In genomic region chr12:111474893-111475643, GRCm38 (mm10) we compare ENCODE assay signal across 8 mouse cellular contexts. TPM values are rescaled to one million over a fixed set of nuclear protein-coding genes. Genes with fewer than 3 reads are reported as not detected.
A peak's percentile ranks its signal among the peaks of the same experiment; 100 is the strongest.
DNase-seq lines count a peak whose midpoint lies in the region; ATAC-seq and TF ChIP-seq lines count a peak whose summit lies in the region.

No protein-coding gene starts in this region.

- no peak for TF ChIP-seq EP300 in ES-Bruce4 (IDR thresholded peaks at IDR 0.05; ENCODE audit: insufficient read depth, low read depth, low read length)

- ATAC-seq in kidney, embryonic 15.5 days (replicated peaks; ENCODE audit: low FRiP score) = peak; percentile 82
- ATAC-seq in midbrain, embryonic 13.5 days = no peak

- TF ChIP-seq CTCF in ES-Bruce4 (IDR thresholded peaks at IDR 0.05; ENCODE audit: low read depth, low read length) = peak; percentile 62

- no peak overlapping the region for H3K4me2 ChIP-seq in kidney, embryonic 15.5 days
- no peak overlapping the region for H3K4me2 ChIP-seq in midbrain, embryonic 13.5 days (replicated peaks)

- H3K27me3 ChIP-seq in ES-Bruce4 (ENCODE audit: control insufficient read depth, insufficient read depth, low read length, poor library complexity, severe bottlenecking) = no peaks in the 10 kb centered on the region
- no peaks in the 10 kb centered on the region for H3K27me3 ChIP-seq in kidney, embryonic 15.5 days
- H3K27me3 ChIP-seq in midbrain, embryonic 13.5 days = peaks cover 4% of the 10 kb centered on the region; the same call in 1 of the 2 replicates

- no peaks in the 10 kb centered on the region for H3K9me3 ChIP-seq in ES-Bruce4 (replicated peaks; ENCODE audit: control insufficient read depth, insufficient read depth, low read length, poor library complexity, severe bottlenecking)
- H3K9me3 ChIP-seq in kidney, embryonic 15.5 days (replicated peaks) = peaks cover 3% of the 10 kb centered on the region; the same call in 1 of the 2 replicates
- H3K9me3 ChIP-seq in midbrain, embryonic 13.5 days = no peaks in the 10 kb centered on the region

- 36% methylated on average over 8 of the region's 8 CpGs for WGBS in kidney, embryonic 15.5 days
- 58% methylated on average over 8 of the region's 8 CpGs for WGBS in midbrain, embryonic 13.5 days

- no peak overlapping the region for H3K4me3 ChIP-seq in ES-Bruce4 (ENCODE audit: low read depth, low read length)
- no peak overlapping the region for H3K4me3 ChIP-seq in kidney, embryonic 15.5 days (replicated peaks)
- no peak overlapping the region for H3K4me3 ChIP-seq in midbrain, embryonic 13.5 days (replicated peaks)

- no peak overlapping the region for H3K27ac ChIP-seq in ES-Bruce4 (ENCODE audit: insufficient read depth, low read length)
- peak overlapping the region; percentile 79 for H3K27ac ChIP-seq in kidney, embryonic 15.5 days
- H3K27ac ChIP-seq in midbrain, embryonic 13.5 days = no peak overlapping the region

- DNase-seq in frontal cortex, postnatal 10 days (ENCODE audit: low spot score in 2 of 2) = peak; percentile 30 to 54
- DNase-seq in frontal cortex, postnatal 14 days (ENCODE audit: low spot score in 2 of 2) = no peak
- DNase-seq in gastrocnemius, adult 8-10 months (ENCODE audit: low spot score in 2 of 2) = peak; percentile 91 to 93
- DNase-seq in lung, postnatal 36 days = peak; percentile 71
- DNase-seq in urinary bladder, postnatal 36 days (ENCODE audit: low spot score in 2 of 2) = peak; percentile 61 to 87

- no peak overlapping the region for H3K9ac ChIP-seq in ES-Bruce4 (ENCODE audit: low read depth, poor library complexity, severe bottlenecking)
- no peak overlapping the region for H3K9ac ChIP-seq in kidney, embryonic 15.5 days
- H3K9ac ChIP-seq in midbrain, embryonic 13.5 days (replicated peaks) = no peak overlapping the region

- no peak for TF ChIP-seq POLR2A in ES-Bruce4 (IDR thresholded peaks at IDR 0.05; ENCODE audit: insufficient read depth, low read length)

- no peaks in the 10 kb centered on the region for H3K36me3 ChIP-seq in ES-Bruce4 (ENCODE audit: control insufficient read depth, insufficient read depth, low read length, poor library complexity, severe bottlenecking)
- H3K36me3 ChIP-seq in kidney, embryonic 15.5 days = no peaks in the 10 kb centered on the region
- no peaks in the 10 kb centered on the region for H3K36me3 ChIP-seq in midbrain, embryonic 13.5 days

- no peaks in the 10 kb centered on the region for H3K4me1 ChIP-seq in ES-Bruce4 (ENCODE audit: control insufficient read depth, insufficient read depth, low read length)
- H3K4me1 ChIP-seq in kidney, embryonic 15.5 days = peaks cover 41% of the 10 kb centered on the region
- H3K4me1 ChIP-seq in midbrain, embryonic 13.5 days (replicated peaks) = no peaks in the 10 kb centered on the region

RNA-seq across cellular contexts. Expression of gene Gm266, which starts 10.6 kb away (rescaled TPM):
- polyA plus RNA-seq in ES-Bruce4 (2011; ENCODE audit: insufficient read depth, insufficient read length, low read depth, missing spikeins) = 0.93 and 1.3 TPM in 2 replicates
- under 1 TPM in 3 of 4 experiments, not detected in 1; 0.27 to 0.34 (median 0.31) TPM for total RNA-seq in gastrocnemius, adult 8-10 months (2022)
- 91.7 and 93.3 TPM in 2 replicates for polyA plus RNA-seq in kidney, embryonic 15.5 days (2015; fragmentation: Nextera tagmentation; extraction: Ambion mirVana)
- polyA plus RNA-seq in midbrain, embryonic 13.5 days (2015; fragmentation: Nextera tagmentation; extraction: Ambion mirVana) = 0.81 and 0.98 TPM in 2 replicates

RNA-seq across cellular contexts. Expression of gene Tnfaip2, which starts 32.8 kb away (rescaled TPM):
- 1.9 and 4.7 TPM in 2 replicates for polyA plus RNA-seq in ES-Bruce4 (2011; ENCODE audit: insufficient read depth, insufficient read length, low read depth, missing spikeins)
- total RNA-seq in gastrocnemius, adult 8-10 months (2022) = 10 to 100 TPM; 17.0 to 41.0 (median 32.6) TPM
- polyA plus RNA-seq in kidney, embryonic 15.5 days (2015; fragmentation: Nextera tagmentation; extraction: Ambion mirVana) = 19.5 and 22.9 TPM in 2 replicates
- 0.28 and 1.3 TPM in 2 replicates for polyA plus RNA-seq in midbrain, embryonic 13.5 days (2015; fragmentation: Nextera tagmentation; extraction: Ambion mirVana)

RNA-seq across cellular contexts. Expression of gene Exoc3l4, which starts 58.3 kb away (rescaled TPM):
- 4.2 and 6.1 TPM in 2 replicates for polyA plus RNA-seq in ES-Bruce4 (2011; ENCODE audit: insufficient read depth, insufficient read length, low read depth, missing spikeins)
- total RNA-seq in gastrocnemius, adult 8-10 months (2022) = 1 to 10 TPM in 3 of 4 experiments, under 1 TPM in 1; 0.72 to 3.2 (median 2.7) TPM
- polyA plus RNA-seq in kidney, embryonic 15.5 days (2015; fragmentation: Nextera tagmentation; extraction: Ambion mirVana) = 16.8 and 17.8 TPM in 2 replicates
- 2.0 and 2.4 TPM in 2 replicates for polyA plus RNA-seq in midbrain, embryonic 13.5 days (2015; fragmentation: Nextera tagmentation; extraction: Ambion mirVana)

Comparison
In these comparisons a context has a peak if more than half of its experiments do, and no peak if none do; other contexts are left out.
1. DNase-seq: peak in frontal cortex, postnatal 10 days (2 of 2), gastrocnemius, adult 8-10 months (2 of 2), lung, postnatal 36 days (single experiment) and urinary bladder, postnatal 36 days (2 of 2); none in frontal cortex, postnatal 14 days (0 of 2).
2. RNA of gene Gm266, which starts 10.6 kb away (polyA plus RNA-seq): 91.7 to 93.3 TPM in kidney, embryonic 15.5 days; 0.93 to 1.3 TPM in ES-Bruce4 and 0.81 to 0.98 TPM in midbrain, embryonic 13.5 days; every median in the first group is over 10 times any median in the second.